Mouse (Mus musculus): ENCODE data around the gene Ifrd2.

GRCm38 (mm10) chr9:107549297-107550074 is 38.0 kb upstream of the Ifrd2 start:
- no peak for TF ChIP-seq POLR2A (IDR thresholded peaks at IDR 0.05; ENCODE audit: low read depth, low read length)
- no peak for TF ChIP-seq CTCF (IDR thresholded peaks at IDR 0.05; ENCODE audit: extremely low read depth, insufficient read depth, insufficient read length, insufficient replicate concordance)
